Mouse (Mus musculus): ENCODE results near the gene Glb1l3. TPM values are rescaled to one million over a fixed set of nuclear protein-coding genes. Genes with fewer than 3 reads are reported as not detected.

The Glb1l3 gene
- total and polyA plus RNA-seq, 2 experiments = not detected

DNA sequence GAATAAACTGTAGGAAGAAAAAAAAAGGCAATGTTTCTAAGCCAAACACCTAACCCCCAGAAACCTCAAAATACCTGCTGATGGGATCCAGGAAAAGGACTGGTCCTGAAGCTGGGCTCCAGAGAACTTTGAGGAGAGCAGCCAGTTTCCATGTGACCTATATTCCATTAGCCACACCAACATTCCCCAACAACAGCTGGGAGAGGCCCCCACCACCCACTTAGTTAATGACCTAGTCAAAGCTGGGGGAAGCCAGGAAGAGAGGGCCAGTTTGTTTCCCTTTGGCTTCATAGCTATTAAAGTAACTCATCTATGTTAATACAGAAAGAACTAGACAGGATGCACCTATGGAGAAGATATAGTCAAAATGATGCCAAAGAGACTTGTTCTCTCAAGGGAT lies 56.4 kb downstream of the Glb1l3 start:
- Histone ChIP-seq H3K27ac (replicated peaks; ENCODE audit: insufficient read depth, low read depth, low read length) (no peak overlapping the region), H3K4me3 (ENCODE audit: insufficient read depth, low read depth, low read length) (no peak overlapping the region), H3K79me2 (ENCODE audit: control insufficient read depth, insufficient read depth, low read length) (no peaks in the 10 kb centered on the region), H3K4me1 (ENCODE audit: control insufficient read depth, insufficient read depth, low read length) (peaks cover 3% of the 10 kb centered on the region; the same call in 1 of the 2 replicates), H3K9ac (ENCODE audit: low read depth, low read length) (no peak overlapping the region), H3K36me3 (ENCODE audit: control insufficient read depth, insufficient read depth, low read length) (no peaks in the 10 kb centered on the region), H3K27me3 (ENCODE audit: control insufficient read depth, insufficient read depth, low read length) (no peaks in the 10 kb centered on the region)
- TF ChIP-seq CTCF (IDR thresholded peaks at IDR 0.05; ENCODE audit: low read depth, low read length) = no peak
- no peak for TF ChIP-seq POLR2A (IDR thresholded peaks at IDR 0.05; ENCODE audit: extremely low read depth, insufficient read depth, low read length)
- no peak for DNase-seq (ENCODE audit: extremely low read depth, low read depth, low spot score)

DNA sequence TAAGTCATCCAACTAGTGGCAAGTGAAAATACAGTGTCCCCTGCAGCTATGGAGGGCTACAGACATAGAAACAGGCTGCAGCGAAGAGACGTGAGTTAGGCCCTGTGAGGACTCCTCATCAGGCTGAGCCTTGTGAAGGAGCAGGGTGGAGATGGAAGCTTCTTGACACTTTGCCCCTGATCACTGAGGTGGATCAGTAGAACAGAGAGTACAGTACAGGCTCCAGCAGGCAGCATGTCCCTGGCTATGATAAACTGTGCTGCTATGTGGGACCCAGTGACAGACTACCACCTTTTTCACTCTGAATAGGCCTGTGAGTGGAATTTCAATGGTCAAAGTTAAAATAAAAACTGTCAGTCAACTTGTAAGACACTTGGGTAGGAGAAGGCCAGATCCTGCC lies 60.3 kb downstream of the Glb1l3 start:
- no peak for TF ChIP-seq POLR2A (IDR thresholded peaks at IDR 0.05; ENCODE audit: extremely low read depth, insufficient read depth, low read length)
- TF ChIP-seq CTCF (IDR thresholded peaks at IDR 0.05; ENCODE audit: low read depth, low read length) = no peak

DNA sequence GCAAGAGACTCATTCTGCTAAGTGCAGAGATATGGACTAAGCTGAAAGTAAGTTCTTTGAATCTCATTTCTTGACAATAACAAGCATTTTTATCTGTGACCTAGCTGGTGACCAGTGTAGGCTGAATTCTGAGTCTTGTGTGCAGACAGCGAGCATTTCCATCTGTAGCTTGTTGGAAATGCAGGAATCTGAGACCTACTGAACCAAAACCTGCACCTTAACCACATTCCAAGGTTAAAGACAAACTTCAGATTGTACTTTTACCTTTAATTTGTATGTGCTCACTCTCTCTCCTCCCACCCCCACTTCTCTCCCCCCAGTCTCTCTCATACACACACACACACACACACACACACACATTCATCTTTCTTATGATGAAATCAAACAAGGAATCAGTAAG lies 62.0 kb downstream of the Glb1l3 start:
- 64% methylated on average over 1 of the region's 1 CpGs for WGBS
- no peak for DNase-seq (ENCODE audit: extremely low read depth, low read depth, low spot score)
- no peaks in the 10 kb centered on the region for H3K79me2 ChIP-seq (ENCODE audit: control insufficient read depth, insufficient read depth, low read length)
- H3K27me3 ChIP-seq (ENCODE audit: control insufficient read depth, insufficient read depth, low read length) = no peaks in the 10 kb centered on the region
- H3K36me3 ChIP-seq (ENCODE audit: control insufficient read depth, insufficient read depth, low read length) = no peaks in the 10 kb centered on the region
- H3K4me1 ChIP-seq (ENCODE audit: control insufficient read depth, insufficient read depth, low read length) = no peaks in the 10 kb centered on the region
- H3K9ac ChIP-seq (ENCODE audit: low read depth, low read length) = no peak overlapping the region
- no peak for TF ChIP-seq POLR2A (IDR thresholded peaks at IDR 0.05; ENCODE audit: extremely low read depth, insufficient read depth, low read length)
- no peak for TF ChIP-seq CTCF (IDR thresholded peaks at IDR 0.05; ENCODE audit: low read depth, low read length)
- no peak overlapping the region for H3K27ac ChIP-seq (replicated peaks; ENCODE audit: insufficient read depth, low read depth, low read length)
- no peak overlapping the region for H3K4me3 ChIP-seq (ENCODE audit: insufficient read depth, low read depth, low read length)

More for the DNA sequence above, 60.3 kb downstream of the Glb1l3 start:
- Histone ChIP-seq H3K9ac (ENCODE audit: low read depth, low read length) (no peak overlapping the region), H3K27me3 (ENCODE audit: control insufficient read depth, insufficient read depth, low read length) (no peaks in the 10 kb centered on the region), H3K27ac (replicated peaks; ENCODE audit: insufficient read depth, low read depth, low read length) (no peak overlapping the region), H3K79me2 (ENCODE audit: control insufficient read depth, insufficient read depth, low read length) (no peaks in the 10 kb centered on the region), H3K4me1 (ENCODE audit: control insufficient read depth, insufficient read depth, low read length) (no peaks in the 10 kb centered on the region), H3K36me3 (ENCODE audit: control insufficient read depth, insufficient read depth, low read length) (no peaks in the 10 kb centered on the region), H3K4me3 (ENCODE audit: insufficient read depth, low read depth, low read length) (no peak overlapping the region)
- DNase-seq (ENCODE audit: extremely low read depth, low read depth, low spot score) = no peak
- 94% methylated on average over 2 of the region's 2 CpGs for WGBS

DNA sequence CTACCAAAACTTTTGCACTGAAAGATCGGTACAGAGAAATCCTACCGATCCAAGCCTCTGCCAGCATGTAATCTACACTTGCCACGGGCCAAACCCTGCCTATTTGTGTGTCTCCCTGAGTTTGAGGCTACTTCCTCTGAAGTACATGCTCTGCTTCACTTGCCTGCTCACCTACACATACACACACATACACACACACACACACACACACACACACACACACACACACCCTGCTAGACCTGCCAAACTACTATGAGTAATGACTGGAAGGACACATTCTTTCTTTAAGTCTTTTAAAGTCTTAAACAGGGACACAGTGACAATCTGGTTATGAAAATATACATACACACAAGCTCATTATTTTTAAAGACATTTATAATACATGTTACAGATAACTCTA lies 62.5 kb downstream of the Glb1l3 start:
- Histone ChIP-seq H3K4me1 (ENCODE audit: control insufficient read depth, insufficient read depth, low read length) (no peaks in the 10 kb centered on the region), H3K27me3 (ENCODE audit: control insufficient read depth, insufficient read depth, low read length) (no peaks in the 10 kb centered on the region), H3K9ac (ENCODE audit: low read depth, low read length) (no peak overlapping the region), H3K27ac (replicated peaks; ENCODE audit: insufficient read depth, low read depth, low read length) (no peak overlapping the region), H3K36me3 (ENCODE audit: control insufficient read depth, insufficient read depth, low read length) (no peaks in the 10 kb centered on the region), H3K4me3 (ENCODE audit: insufficient read depth, low read depth, low read length) (no peak overlapping the region), H3K79me2 (ENCODE audit: control insufficient read depth, insufficient read depth, low read length) (no peaks in the 10 kb centered on the region)
- DNase-seq (ENCODE audit: extremely low read depth, low read depth, low spot score) = no peak
- 88% methylated on average over 3 of the region's 3 CpGs for WGBS
- TF ChIP-seq POLR2A (IDR thresholded peaks at IDR 0.05; ENCODE audit: extremely low read depth, insufficient read depth, low read length) (no peak), CTCF (IDR thresholded peaks at IDR 0.05; ENCODE audit: low read depth, low read length) (no peak)

DNA sequence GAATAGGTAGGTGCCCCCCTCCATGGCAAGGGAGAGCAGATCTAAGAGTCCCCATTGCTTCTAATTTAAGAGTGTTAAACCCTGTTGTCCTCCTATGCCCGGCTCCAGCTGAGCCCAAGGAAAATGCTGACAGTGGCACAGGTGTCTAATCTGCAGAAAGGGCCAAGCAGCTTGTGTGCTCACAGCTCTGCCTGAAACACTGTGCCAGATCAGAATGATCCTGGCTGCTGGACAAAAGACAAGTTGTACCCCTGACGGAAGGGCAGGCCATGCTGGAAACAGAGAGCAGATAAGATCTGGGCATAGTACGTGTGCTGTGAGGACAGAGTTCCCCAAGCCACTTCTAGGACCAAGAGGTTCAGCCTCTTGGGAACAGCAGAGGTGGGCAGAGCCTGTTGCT lies 67.9 kb downstream of the Glb1l3 start:
- no peaks in the 10 kb centered on the region for H3K79me2 ChIP-seq (ENCODE audit: control insufficient read depth, insufficient read depth, low read length)
- TF ChIP-seq CTCF (IDR thresholded peaks at IDR 0.05; ENCODE audit: low read depth, low read length) (no peak), POLR2A (IDR thresholded peaks at IDR 0.05; ENCODE audit: extremely low read depth, insufficient read depth, low read length) (no peak)
- 57% methylated on average over 3 of the region's 3 CpGs for WGBS
- no peak for DNase-seq (ENCODE audit: extremely low read depth, low read depth, low spot score)
- no peaks in the 10 kb centered on the region for H3K4me1 ChIP-seq (ENCODE audit: control insufficient read depth, insufficient read depth, low read length)
- H3K9ac ChIP-seq (ENCODE audit: low read depth, low read length) = no peak overlapping the region
- H3K4me3 ChIP-seq (ENCODE audit: insufficient read depth, low read depth, low read length) = no peak overlapping the region
- no peak overlapping the region for H3K27ac ChIP-seq (replicated peaks; ENCODE audit: insufficient read depth, low read depth, low read length)
- H3K36me3 ChIP-seq (ENCODE audit: control insufficient read depth, insufficient read depth, low read length) = no peaks in the 10 kb centered on the region
- H3K27me3 ChIP-seq (ENCODE audit: control insufficient read depth, insufficient read depth, low read length) = no peaks in the 10 kb centered on the region

DNA sequence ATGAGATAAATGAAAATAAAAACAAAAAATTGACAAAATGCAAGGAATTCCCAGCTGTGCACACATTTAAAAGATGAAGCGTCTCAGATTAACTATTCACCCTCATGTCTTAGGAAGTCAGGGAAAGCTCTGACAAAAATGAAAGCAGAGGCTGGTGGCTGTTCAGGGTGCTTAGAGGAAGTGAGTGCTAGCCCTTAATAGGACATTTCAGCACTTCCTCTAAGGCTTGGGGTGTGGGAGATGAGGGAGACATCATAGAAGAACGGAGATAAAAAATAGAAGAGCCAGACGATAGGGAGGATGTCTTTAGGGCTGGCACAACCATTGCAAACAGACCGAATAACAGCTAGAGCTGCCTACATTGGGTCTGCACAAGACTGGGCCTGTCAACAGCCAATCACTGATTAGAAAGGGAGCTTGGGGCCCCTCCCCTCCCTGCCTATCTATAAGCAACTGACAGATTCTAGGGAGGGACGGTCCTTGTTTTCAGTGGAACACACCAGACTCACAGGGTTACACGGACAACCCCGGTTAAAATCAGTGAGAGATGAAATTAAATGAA lies 77.2 kb downstream of the Glb1l3 start:
- Histone ChIP-seq H3K36me3 (ENCODE audit: control insufficient read depth, insufficient read depth, low read length) (no peaks in the 10 kb centered on the region), H3K27ac (replicated peaks; ENCODE audit: insufficient read depth, low read depth, low read length) (no peak overlapping the region), H3K4me1 (ENCODE audit: control insufficient read depth, insufficient read depth, low read length) (no peaks in the 10 kb centered on the region), H3K27me3 (ENCODE audit: control insufficient read depth, insufficient read depth, low read length) (no peaks in the 10 kb centered on the region), H3K9ac (ENCODE audit: low read depth, low read length) (no peak overlapping the region), H3K79me2 (ENCODE audit: control insufficient read depth, insufficient read depth, low read length) (no peaks in the 10 kb centered on the region), H3K4me3 (ENCODE audit: insufficient read depth, low read depth, low read length) (no peak overlapping the region)
- no peak for TF ChIP-seq CTCF (IDR thresholded peaks at IDR 0.05; ENCODE audit: low read depth, low read length)
- WGBS = 60% methylated on average over 7 of the region's 7 CpGs
- DNase-seq (ENCODE audit: extremely low read depth, low read depth, low spot score) = no peak
